Comparison of ENCODE assay signal across 23 mouse cellular contexts in genomic region chr10:107735448-107735847, GRCm38 (mm10). TPM values are rescaled to one million over a fixed set of nuclear protein-coding genes. Genes with fewer than 3 reads are reported as not detected.
"Had no signal": no experiment of that assay in that cellular context is flagged by ENCODE, and none has a peak within 500 bp of the region (broad histone marks: within the 10 kb centered on the region; RNA-seq: fewer than 3 reads in every experiment).

No protein-coding gene starts in this region.

- DNase-seq: kidney, adult 18-20 months; kidney, adult 9 months; kidney, postnatal 14 days; left cerebral cortex, postnatal 4 days; liver, postnatal 0 days; lung, embryonic 14.5 days; lung, postnatal 36 days; midbrain, embryonic 14.5 days; thymus, adult 2 months; thymus, postnatal 14 days; thymus, postnatal 4 days had no signal

- H3K4me2 ChIP-seq: limb, embryonic 12.5 days; limb, embryonic 15.5 days; liver, embryonic 11.5 days; lung, embryonic 14.5 days; midbrain, embryonic 11.5 days; neural tube, embryonic 12.5 days; neural tube, embryonic 15.5 days had no signal

- H3K27me3 ChIP-seq: limb, embryonic 12.5 days; limb, embryonic 15.5 days; megakaryocyte, embryonic 14.5 days; neural tube, embryonic 12.5 days; neural tube, embryonic 15.5 days had no signal

- ATAC-seq: liver, postnatal 0 days; lung, postnatal 0 days had no signal

- H3K36me3 ChIP-seq: limb, embryonic 12.5 days; limb, embryonic 15.5 days; neural tube, embryonic 12.5 days; neural tube, embryonic 15.5 days had no signal

- H3K9ac ChIP-seq: limb, embryonic 12.5 days; limb, embryonic 15.5 days; liver, embryonic 14.5 days; liver, postnatal 0 days; lung, embryonic 14.5 days; neural tube, embryonic 12.5 days; neural tube, embryonic 15.5 days had no signal

- H3K4me1 ChIP-seq: limb, embryonic 15.5 days; megakaryocyte, embryonic 14.5 days; neural tube, embryonic 12.5 days; neural tube, embryonic 15.5 days had no signal

- H3K4me3 ChIP-seq: layer of hippocampus, adult 2 months; limb, embryonic 12.5 days; limb, embryonic 15.5 days; megakaryocyte, embryonic 14.5 days; neural tube, embryonic 12.5 days; neural tube, embryonic 15.5 days had no signal

- H3K27ac ChIP-seq: layer of hippocampus, adult 2 months; limb, embryonic 12.5 days; limb, embryonic 15.5 days; liver, embryonic 14.5 days; neural tube, embryonic 12.5 days; neural tube, embryonic 15.5 days had no signal

- H3K9me3 ChIP-seq: limb, embryonic 12.5 days; limb, embryonic 15.5 days; megakaryocyte, embryonic 14.5 days; neural tube, embryonic 12.5 days; neural tube, embryonic 15.5 days had no signal

RNA-seq across cellular contexts. Expression of gene Ptprq, which starts 15.6 kb away (rescaled TPM):
- polyA plus RNA-seq: liver, embryonic 11.5 days; liver, postnatal 0 days; small intestine, adult 2 months; spleen, adult 2 months had no signal
